Mouse (Mus musculus) right cerebral cortex, postnatal 25 days (tissue): ENCODE data around the gene Ankrd33.

ENCODE experiments used
- DNase-seq: peaks from one replicate; pipeline ENCODE4 v3.0.0; 2022

The Ankrd33 gene

GRCm38 (mm10) chr15:101148604-101149003 is 33.0 kb downstream of the Ankrd33 start:
- DNase-seq: no peak

DNA sequence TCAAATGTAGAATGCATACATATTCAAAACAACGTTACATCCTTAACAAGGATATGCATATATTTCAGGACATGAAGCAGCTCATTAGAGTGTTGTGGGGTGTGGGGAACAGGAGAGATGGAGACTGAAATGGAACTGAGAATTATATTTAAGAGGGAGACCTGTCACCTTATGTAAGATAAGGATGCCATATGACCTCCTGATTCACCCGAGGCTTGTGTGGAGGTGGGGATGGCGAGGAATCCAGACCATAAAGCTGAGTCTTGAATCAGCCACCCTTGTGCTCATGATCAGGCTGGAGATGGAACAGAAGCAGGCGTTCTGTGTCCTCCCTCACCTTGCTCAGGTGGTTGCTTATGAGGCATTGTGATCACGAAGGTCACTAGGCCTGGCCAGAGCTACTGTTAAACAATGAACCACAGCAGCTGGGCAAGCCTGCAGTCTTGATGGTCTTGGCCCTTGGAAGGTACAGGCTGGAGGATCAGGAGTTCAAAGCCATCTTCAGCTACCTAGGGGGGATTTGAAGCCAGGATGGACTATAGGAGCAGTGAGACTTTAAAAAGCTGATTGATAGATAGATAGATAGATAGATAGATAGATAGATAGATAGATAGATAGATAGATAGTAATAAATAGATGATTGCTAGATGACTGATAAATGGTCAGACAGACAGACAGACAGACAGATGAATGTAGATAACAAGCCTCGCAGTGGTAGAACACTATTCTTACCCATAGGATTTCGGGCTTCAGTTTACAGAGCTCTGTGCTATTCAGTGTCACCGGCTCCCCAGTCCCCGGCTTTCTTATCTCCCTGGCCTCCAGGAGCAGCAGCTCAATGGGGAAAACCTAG is 36.1 kb downstream of the Ankrd33 start:
- DNase-seq: no peak

- DNase-seq: no peak
Observed at GRCm38 (mm10) chr15:101154700-101155616, 39.4 kb downstream of the Ankrd33 start.

DNA sequence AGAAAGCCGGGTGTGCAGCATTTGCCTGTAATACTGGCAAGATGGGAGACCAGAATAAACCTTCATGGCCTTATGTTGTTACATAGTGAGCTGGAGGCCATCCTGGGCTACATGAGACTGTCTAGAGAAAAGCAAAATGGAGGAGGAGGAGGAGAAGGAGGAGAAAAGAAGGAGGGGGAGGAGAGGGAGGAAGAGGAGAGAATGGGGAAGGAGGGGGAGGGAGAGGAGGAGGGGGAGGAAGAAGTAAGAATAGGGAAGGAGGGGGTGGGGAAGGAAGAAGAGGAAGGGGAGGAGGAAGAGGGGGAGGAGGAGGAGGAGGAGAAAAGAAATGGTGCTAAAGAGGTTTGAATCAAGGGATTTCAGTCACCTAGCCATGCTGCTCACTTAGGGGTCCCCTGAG is 44.6 kb downstream of the Ankrd33 start:
- DNase-seq: no peak

- peak; percentile 61 for DNase-seq
Observed at GRCm38 (mm10) chr15:101160591-101160990, 45.0 kb downstream of the Ankrd33 start.

DNA sequence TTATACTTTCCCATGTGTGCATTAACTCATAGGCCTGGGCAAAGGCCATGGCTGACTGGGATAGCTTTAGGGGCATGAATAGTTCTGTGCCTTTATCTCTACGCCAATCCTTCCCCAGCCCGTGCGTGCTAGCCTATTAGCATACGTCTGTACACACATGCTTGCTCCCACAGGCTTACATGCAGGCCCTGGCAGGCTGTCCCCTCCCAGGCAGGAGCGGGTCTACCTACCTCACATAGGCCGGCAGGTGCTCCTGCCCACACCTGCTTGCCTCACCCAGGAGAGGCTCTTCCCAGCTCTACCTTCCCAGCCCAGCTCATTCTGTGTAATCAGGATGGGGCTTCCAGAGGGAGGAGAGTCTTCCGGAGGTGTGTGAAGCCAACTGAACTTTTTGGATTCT is 46.0 kb downstream of the Ankrd33 start:
- DNase-seq: no peak

DNA sequence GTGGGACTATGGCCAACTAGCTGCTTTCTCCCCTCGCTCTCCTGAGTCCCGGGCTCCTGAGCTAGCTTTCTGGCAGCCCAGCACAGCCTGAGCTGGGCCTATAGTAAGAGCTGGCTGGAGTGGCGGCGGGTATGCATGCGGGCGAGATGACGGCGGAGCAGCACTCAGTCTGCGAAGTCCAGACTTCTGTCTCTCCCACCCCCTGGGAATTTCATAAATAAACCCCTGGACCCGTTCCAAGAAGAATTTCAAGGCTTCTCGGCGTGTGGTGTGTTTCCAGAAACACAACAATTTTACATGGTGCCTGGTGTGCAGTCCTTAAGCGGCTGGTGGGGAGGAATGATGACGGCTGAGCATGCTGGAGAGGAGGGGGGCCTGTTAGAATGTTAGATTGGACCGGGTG is 47.5 kb downstream of the Ankrd33 start:
- no peak for DNase-seq

DNA sequence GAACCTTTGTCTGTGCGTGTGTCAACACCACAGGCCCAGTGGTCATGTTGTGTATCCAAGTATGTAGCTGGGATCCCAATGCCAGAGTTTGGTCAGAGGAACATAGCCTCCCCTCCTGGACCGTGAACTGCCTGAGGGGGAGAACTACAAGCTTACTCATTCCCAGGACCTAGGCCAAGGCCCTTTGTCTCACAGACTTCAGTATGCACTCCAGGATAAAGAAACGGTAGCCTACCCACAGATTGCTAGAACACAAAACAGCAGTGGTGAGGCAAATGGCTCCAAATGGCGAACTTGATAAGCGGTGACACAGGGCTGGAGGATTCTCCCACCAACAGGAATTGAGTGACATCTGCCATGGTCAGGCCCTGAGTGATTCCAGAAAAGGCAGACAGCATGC is 48.3 kb downstream of the Ankrd33 start:
- DNase-seq: no peak

GRCm38 (mm10) chr15:101164291-101164690 is 48.7 kb downstream of the Ankrd33 start:
- no peak for DNase-seq

DNA sequence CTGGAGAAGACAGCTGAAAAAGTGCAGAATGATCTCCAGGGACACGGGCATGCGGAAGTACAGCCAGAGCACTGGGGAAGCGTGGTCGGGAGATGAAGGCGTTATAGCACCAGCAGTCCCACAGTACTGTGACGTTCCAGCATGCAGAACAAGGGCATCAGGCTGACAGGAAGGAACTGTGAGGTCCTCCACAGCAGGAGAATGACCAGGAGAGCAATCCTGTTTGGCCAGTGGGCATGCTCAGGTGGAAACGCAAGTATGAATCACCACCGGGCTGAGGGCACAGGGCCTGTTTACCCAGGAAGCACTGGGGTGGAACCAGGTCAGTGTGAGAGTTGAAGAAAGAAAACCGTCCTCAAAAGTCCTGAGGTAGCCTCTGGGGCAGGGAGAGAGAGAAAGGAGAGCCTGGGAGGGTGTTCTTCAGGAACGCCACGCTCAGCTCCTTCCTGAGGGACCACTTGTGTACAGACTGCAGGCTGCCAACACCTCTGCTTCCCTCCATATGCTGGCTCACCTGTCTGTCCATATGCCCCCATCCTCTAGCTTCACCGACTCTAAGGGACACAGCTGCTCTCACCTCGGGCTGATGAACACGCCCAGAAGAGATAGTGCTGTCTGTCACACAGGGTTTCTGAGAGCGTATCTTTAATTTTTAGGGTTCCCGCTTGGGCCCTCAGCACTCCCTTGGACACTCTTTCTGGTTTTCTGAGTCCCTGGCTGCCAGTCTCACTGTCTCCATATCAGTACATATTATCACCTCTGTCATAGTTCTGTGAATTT is 50.3 kb downstream of the Ankrd33 start:
- DNase-seq: no peak

- DNase-seq: no peak
Observed at GRCm38 (mm10) chr15:101167553-101167952, 52.0 kb downstream of the Ankrd33 start.
